Mouse (Mus musculus) lung, postnatal 0 days (tissue): ENCODE data around the gene Vmn1r72. TPM values are rescaled to one million over a fixed set of nuclear protein-coding genes. Genes with fewer than 3 reads are reported as not detected.
"Not testable (repeated sequence)": the region's sequence is repeated elsewhere in the genome, so short reads cannot be mapped to it uniquely, and the experiment has no call there.

ENCODE experiments used
- ATAC-seq: fragments of 200-750 bp; cut with Nextera tagmentation; 2 replicates; pipeline ENCODE4 v1.8.0; 2017; ENCODE audit warnings: moderate library complexity
- DNase-seq: peaks from one replicate; pipeline ENCODE4 v3.0.0-alpha.2; 2016; ENCODE audit warnings: low spot score
- H3K27ac ChIP-seq: fragments of 300-500 bp; sonication (generic); 2 replicates; pipeline ENCODE4 v1.5.1; 2014; ENCODE audit warnings: antibody characterized with exemption, mild to moderate bottlenecking, low read length, mixed read lengths
- H3K27me3 ChIP-seq: fragments of 300-500 bp; sonication (generic); replicated peaks from 2 replicates; pipeline ENCODE4 v1.6.1; 2014; ENCODE audit warnings: low read length, mixed read lengths; ENCODE audit not compliant: insufficient read depth
- H3K36me3 ChIP-seq: fragments of 300-500 bp; sonication (generic); 2 replicates; pipeline ENCODE4 v1.6.1; 2014; ENCODE audit warnings: low read length, mixed read lengths; ENCODE audit not compliant: insufficient read depth
- H3K4me1 ChIP-seq: fragments of 300-500 bp; sonication (generic); 2 replicates; pipeline ENCODE4 v1.6.1; 2014; ENCODE audit warnings: antibody characterized with exemption, low read depth, low read length, mixed read lengths; ENCODE audit not compliant: insufficient read depth
- H3K4me2 ChIP-seq: fragments of 300-500 bp; sonication (generic); replicated peaks from 2 replicates; pipeline ENCODE4 v1.6.1; 2014; ENCODE audit warnings: low read depth, mild to moderate bottlenecking, low read length, moderate library complexity, mixed read lengths
- H3K4me3 ChIP-seq: fragments of 300-500 bp; sonication (generic); 2 replicates; pipeline ENCODE4 v1.5.1; 2014; ENCODE audit warnings: low read depth, low read length
- H3K9ac ChIP-seq: fragments of 300-500 bp; sonication (generic); replicated peaks from 2 replicates; pipeline ENCODE4 v1.6.1; 2014; ENCODE audit warnings: low read depth, mild to moderate bottlenecking
- H3K9me3 ChIP-seq: fragments of 300-500 bp; sonication (generic); 2 replicates; pipeline ENCODE4 v1.6.1; 2016; ENCODE audit warnings: low read length, mixed read lengths
- WGBS: fragments of 180-500 bp; shearing (Covaris S2); extraction: QIAGEN DNeasy Blood & Tissue Kit; methylation state at CpG from one replicate; pipeline ENCODE4 v1.1.7; 2014; 5-methylcytosine and 5-hydroxymethylcytosine counted together
- polyA plus RNA-seq: library from polyadenylated mRNA; unstranded; fragments of >200 nt; fragmentation: Nextera tagmentation; extraction: Ambion mirVana; gene quantifications from 2 replicates; pipeline ENCODE4 v1.2.1, GENCODE M21; 2015

Gene Vmn1r72
- polyA plus RNA-seq, result not detected in 2 replicates

GRCm38 (mm10) chr7:11680047-11680446, at the start of gene Vmn1r72:
Gene Vmn1r72, minus strand, starts transcription at chr7:11680147.
- not testable (repeated sequence) for H3K9ac ChIP-seq, H3K36me3 ChIP-seq, H3K4me3 ChIP-seq, H3K27ac ChIP-seq, H3K27me3 ChIP-seq, H3K9me3 ChIP-seq, H3K4me1 ChIP-seq, H3K4me2 ChIP-seq, DNase-seq, ATAC-seq

DNA sequence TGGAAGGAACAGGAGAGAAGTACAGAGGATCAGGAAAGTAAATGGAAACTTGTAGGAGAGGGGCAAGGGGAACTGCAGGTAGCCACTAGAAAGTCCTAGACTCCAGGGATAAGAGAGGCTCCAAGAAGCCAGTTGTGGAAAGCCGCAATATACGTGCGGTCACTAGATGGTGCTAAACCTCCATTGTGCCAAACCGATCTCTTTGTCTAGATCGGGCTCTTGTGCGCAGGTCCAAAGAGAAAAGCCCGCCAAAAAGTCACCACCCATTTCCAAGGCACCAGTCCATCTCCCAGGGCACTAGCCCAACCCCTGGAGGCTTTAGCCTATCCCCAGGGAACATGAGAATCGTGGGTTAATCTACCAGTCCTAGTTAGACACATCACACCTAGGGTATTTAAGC, 62.9 kb downstream of the Vmn1r72 start:
- not testable (repeated sequence) for H3K4me2 ChIP-seq, H3K27ac ChIP-seq, H3K4me3 ChIP-seq, H3K4me1 ChIP-seq, H3K36me3 ChIP-seq, H3K27me3 ChIP-seq, H3K9me3 ChIP-seq, ATAC-seq, H3K9ac ChIP-seq, DNase-seq
- WGBS, result 10% methylated on average over 8 of the region's 8 CpGs

Other genes with a start within 250 kb of the Vmn1r72 start
- gene Zscan4-ps2, start 165.8 kb downstream of the Vmn1r72 start, polyA plus RNA-seq, result not detected in 2 replicates
- not detected in 2 replicates for gene Zscan4-ps3, start 70.8 kb downstream of the Vmn1r72 start, polyA plus RNA-seq
- gene Vmn1r73, start 50.1 kb upstream of the Vmn1r72 start, polyA plus RNA-seq, result not detected in 2 replicates
- gene Vmn1r74, start 153.8 kb upstream of the Vmn1r72 start, polyA plus RNA-seq, result not detected in 2 replicates
- not detected in 2 replicates for gene Vmn1r75, start 194.5 kb upstream of the Vmn1r72 start, polyA plus RNA-seq